Mouse (Mus musculus): ENCODE results near the gene Ybey.

DNA sequence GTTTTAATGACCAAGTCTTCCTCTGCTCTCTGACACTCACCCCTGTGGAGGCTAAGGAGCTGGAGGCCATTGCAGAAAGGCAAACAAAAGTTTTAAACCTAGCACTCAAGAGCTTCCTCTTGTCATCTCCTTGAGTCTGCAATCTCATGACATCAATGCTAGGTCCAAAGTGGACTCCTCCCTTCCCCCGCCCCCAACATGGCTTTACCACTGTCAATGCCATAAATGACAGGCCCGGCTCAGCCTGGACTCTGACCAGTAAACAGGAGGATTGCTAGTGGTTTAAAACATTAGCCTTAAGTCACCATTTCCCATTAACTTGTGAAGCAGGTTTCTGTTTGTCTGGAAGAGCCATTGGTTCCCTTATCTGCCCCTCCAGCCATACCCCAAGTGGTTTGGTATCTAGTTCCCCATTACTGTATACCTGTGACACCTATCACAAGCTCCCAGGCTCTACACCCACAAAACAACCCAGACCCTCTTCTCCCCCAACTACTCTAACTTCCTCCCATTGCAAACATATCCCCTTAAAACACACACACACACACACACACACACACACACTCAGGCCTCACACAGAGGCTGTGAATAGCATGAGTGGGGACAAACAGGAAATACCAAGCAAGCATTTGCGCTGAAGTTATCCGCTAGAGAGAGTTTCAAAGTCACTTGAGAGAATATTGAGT, 22.8 kb downstream of the Ybey start:
- TF ChIP-seq CTCF (IDR thresholded peaks at IDR 0.05) (no peak), EP300 (IDR thresholded peaks at IDR 0.05; ENCODE audit: insufficient read depth, low read depth, low read length) (no peak)
